Mouse (Mus musculus): ENCODE measurements around the gene Pced1b. TPM values are rescaled to one million over a fixed set of nuclear protein-coding genes. Genes with fewer than 3 reads are reported as not detected.

The Pced1b gene
- total RNA-seq, 2 experiments from 2014 or later: 6.7 to 26.9 TPM

DNA sequence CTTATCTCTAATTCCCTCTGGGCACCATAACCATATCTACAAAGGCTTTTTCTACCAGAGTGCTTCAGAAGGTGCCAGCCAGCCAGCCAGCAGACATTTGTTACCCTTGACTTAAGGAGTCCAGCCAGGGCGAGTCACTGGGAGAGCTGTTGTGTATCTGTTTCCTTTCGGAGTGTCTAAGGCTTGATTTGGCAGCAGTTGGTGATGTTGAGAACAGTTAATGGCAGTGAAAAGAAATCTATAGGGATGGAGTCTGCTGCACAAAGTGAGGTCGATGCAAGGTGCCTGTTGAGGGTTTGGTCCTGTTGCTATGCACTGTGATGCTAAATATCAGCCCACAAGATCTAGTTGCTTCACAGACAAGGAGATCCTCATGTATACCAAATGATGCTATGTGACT, 178.1 kb downstream of the Pced1b start:
- ATAC-seq (replicated peaks; ENCODE audit: poor library complexity): no peak

DNA sequence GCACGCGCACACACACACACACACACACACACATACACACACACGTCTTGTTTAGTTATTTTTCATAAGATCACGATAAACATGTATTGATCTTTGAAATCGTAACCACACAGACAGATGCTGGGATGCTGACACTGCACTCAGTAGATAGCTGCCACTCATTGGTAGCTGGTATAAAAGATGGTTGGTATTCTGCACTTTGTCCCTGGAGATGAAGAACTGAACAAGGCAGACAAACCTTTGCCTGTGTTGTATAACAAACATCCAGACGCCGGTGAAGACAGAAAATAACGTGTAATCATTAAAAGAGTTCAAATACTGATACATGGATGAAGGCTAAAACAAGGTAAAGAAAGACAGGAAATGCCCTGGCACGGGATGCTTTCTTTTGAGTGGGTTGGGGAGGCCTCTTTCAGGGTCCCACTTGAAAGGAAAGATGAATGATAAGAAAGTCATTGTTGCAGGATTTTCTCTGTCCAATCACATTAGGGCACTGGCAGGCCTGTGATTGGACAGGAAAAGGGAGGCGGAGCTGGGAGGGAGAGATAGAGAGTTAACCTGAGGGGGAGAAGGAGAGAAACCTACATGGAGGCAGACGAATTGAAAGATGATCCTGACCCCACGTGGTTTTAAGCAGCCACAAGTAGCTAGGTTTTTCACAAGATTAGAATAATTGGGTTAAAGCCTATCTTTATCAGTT, 182.4 kb downstream of the Pced1b start:
- ATAC-seq (replicated peaks; ENCODE audit: poor library complexity): no peak

DNA sequence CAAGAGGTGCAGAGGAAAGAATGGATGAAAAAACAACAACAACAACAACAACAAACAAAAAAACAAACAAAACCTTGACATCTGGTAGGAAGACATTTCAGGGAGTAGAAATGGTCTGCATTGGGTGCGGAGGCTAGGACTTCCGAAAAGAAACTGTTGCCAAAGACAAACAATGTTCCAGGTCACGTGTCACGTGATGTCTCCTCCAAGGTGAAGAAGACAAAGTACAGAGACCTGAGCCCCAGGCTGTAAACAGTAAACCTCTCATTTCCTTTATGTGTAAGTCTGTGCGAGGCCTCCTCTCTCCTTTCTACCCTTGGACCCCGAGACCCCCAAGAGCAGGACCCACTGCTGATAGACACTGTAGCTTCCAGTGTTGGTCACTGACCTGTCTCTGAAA, 184.6 kb downstream of the Pced1b start:
- no peak for ATAC-seq (replicated peaks; ENCODE audit: poor library complexity)

DNA sequence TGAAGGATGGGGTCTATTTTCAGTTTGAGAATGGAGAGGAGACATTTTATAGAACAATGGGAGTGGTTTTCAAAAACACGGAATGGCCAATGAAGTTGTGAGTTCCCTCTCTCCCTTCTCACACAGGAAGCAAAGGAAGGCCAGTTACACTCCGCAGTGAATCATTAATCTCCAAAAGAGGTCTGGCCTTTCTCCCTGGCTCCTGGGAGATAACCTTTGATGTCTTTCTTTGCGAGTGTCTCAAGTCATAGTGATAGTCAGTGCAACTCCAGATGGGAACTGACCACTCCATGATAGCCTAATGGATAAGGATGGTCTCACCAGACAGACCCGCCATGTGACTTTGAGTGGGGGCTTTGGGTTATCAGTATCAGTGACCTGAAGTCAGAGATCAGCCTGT, 185.3 kb downstream of the Pced1b start:
- no peak for ATAC-seq (replicated peaks; ENCODE audit: poor library complexity)

Other genes starting within 250 kb of the Pced1b start
- gene Slc38a4, start 191.2 kb upstream of the Pced1b start, total RNA-seq (2015): not detected in 2 replicates
- not detected in 2 replicates for gene Slc38a4, start 191.2 kb upstream of the Pced1b start, total RNA-seq (2017)
- 0.34 and 1.9 TPM in 2 replicates for gene Amigo2, start 180 bp downstream of the Pced1b start, total RNA-seq (2015)
- gene Amigo2, start 180 bp downstream of the Pced1b start, total RNA-seq (2017): 1.00 and 1.9 TPM in 2 replicates